Mouse (Mus musculus) ES-Bruce4 (cell line): ENCODE data around the gene H2-M10.4. TPM values are rescaled to one million over a fixed set of nuclear protein-coding genes. Genes with fewer than 3 reads are reported as not detected.
"Not testable (repeated sequence)": the region's sequence is repeated elsewhere in the genome, so short reads cannot be mapped to it uniquely, and the experiment has no call there.

ENCODE experiments used
- H3K27ac ChIP-seq: 2 replicates; pipeline ENCODE4 v1.5.1; 2012; ENCODE audit warnings: low read length, inconsistent platforms; ENCODE audit not compliant: insufficient read depth
- H3K27me3 ChIP-seq: 2 replicates; pipeline ENCODE4 v1.6.1; 2012; ENCODE audit warnings: mild to moderate bottlenecking, low read length, inconsistent platforms; ENCODE audit not compliant: control insufficient read depth, poor library complexity, insufficient read depth, severe bottlenecking
- H3K36me3 ChIP-seq: 2 replicates; pipeline ENCODE4 v1.6.1; 2012; ENCODE audit warnings: inconsistent platforms, mild to moderate bottlenecking, low read length, moderate library complexity; ENCODE audit not compliant: control insufficient read depth, poor library complexity, insufficient read depth, severe bottlenecking
- H3K4me1 ChIP-seq: one replicate; pipeline ENCODE4 v1.8.1; 2011; ENCODE audit warnings: low read length; ENCODE audit not compliant: control insufficient read depth, insufficient read depth
- H3K4me3 ChIP-seq: 2 replicates; pipeline ENCODE4 v1.5.1; 2011; ENCODE audit warnings: low read depth, mild to moderate bottlenecking, low read length
- H3K9ac ChIP-seq: 2 replicates; pipeline ENCODE4 v1.6.1; 2012; ENCODE audit warnings: low read depth, mild to moderate bottlenecking, inconsistent platforms; ENCODE audit not compliant: poor library complexity, severe bottlenecking
- H3K9me3 ChIP-seq: replicated peaks from 2 replicates; pipeline ENCODE4 v1.6.1; 2012; ENCODE audit warnings: mild to moderate bottlenecking, low read length, inconsistent platforms; ENCODE audit not compliant: control insufficient read depth, poor library complexity, insufficient read depth, severe bottlenecking
- CTCF ChIP-seq: IDR thresholded peaks from one replicate; pipeline ENCODE4 v1.8.1; 2011; ENCODE audit warnings: low read depth, low read length
- EP300 ChIP-seq: IDR thresholded peaks from 2 replicates; pipeline ENCODE4 v1.6.1; 2011; ENCODE audit warnings: low read depth, low read length; ENCODE audit not compliant: insufficient read depth
- POLR2A ChIP-seq: IDR thresholded peaks from one replicate; pipeline ENCODE4 v1.8.1; 2011; ENCODE audit warnings: low read length; ENCODE audit not compliant: insufficient read depth
- polyA plus RNA-seq: library from polyadenylated mRNA; stranded (reverse); fragments of >200 nt; gene quantifications from 2 replicates; pipeline ENCODE4 v1.2.4, GENCODE M21; 2011; ENCODE audit warnings: low read depth; ENCODE audit not compliant: missing spikeins, insufficient read depth, insufficient read length

The H2-M10.4 gene
- polyA plus RNA-seq = not detected in 2 replicates

DNA sequence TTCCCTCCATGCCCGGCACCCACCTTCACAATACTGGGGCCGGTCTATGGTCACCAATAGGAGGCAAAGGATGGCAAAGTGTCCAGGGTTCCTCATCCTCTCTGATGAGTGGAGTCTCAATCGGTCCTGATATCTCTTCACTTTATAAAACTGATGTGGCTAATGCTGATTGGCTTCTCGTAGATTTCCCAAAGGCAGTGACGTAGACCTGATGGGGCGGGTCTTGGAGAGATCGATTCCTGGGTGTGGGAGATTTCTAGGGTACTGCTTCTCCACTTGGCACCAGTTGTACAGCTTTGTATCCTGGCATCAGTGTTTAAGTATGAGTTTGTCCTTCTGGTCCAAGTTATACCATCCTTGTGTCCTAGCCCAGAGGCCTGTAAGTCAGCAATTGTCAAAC is at the start of gene H2-M10.4:
Gene H2-M10.4 (minus strand): TSS at position 101 of the 400 bp plus-strand sequence.
- Histone ChIP-seq H3K4me3 (no peak within 1 kb of the TSS), H3K27ac (no peak within 1 kb of the TSS), H3K4me1 (no peaks in the 10 kb centered on the region), H3K9ac (no peak within 1 kb of the TSS), H3K9me3 (no peaks in the 10 kb centered on the region), H3K27me3 (no peaks in the 10 kb centered on the region), H3K36me3 (no peaks in the 10 kb centered on the region)
- no peak for TF ChIP-seq CTCF
- TF ChIP-seq EP300 = no peak
- no peak for TF ChIP-seq POLR2A

DNA sequence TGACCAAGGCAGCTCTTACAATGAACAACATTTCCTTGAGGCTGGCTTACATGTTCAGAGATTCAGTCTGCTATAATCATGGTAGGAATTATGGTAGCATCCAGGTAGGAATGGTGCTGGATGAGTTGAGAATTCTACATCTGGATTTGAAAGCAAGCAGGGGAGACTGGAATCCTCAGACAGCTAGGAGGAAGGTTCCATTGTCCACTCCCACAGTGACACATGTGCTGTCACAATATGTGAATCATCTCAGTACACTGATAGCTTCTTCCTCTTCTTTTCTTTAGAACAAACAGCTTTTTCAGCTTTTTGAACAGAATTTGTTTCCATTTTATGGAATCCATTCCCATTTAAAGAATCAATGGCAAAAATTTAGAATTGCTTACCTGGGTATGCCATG is 41.8 kb upstream of the H2-M10.4 start:
- no peak overlapping the region for H3K9ac ChIP-seq
- no peak overlapping the region for H3K27ac ChIP-seq
- H3K9me3 ChIP-seq = no peaks in the 10 kb centered on the region
- no peaks in the 10 kb centered on the region for H3K4me1 ChIP-seq
- H3K36me3 ChIP-seq = no peaks in the 10 kb centered on the region
- TF ChIP-seq EP300 = no peak
- no peak for TF ChIP-seq CTCF
- no peak for TF ChIP-seq POLR2A
- no peak overlapping the region for H3K4me3 ChIP-seq
- H3K27me3 ChIP-seq = no peaks in the 10 kb centered on the region

DNA sequence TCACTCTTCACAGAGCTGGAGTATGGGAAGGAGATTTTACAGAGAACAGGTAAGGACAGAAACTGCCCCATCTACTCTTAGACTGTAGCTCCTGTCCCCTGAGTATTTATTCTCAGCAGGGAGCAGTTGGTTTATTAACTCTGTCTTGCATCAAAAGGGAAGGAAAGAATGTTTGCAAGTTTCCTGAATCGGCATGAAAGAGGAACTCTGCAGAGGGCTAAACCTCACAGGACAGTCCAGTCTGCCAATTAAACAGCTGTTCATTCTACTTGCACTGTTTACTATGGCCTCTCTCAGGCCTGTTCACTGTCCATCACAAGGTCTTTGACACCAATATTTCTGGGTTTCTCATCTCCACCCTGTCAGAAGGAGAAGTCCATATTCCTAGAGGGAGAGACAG is 38.3 kb upstream of the H2-M10.4 start:
- Histone ChIP-seq H3K4me1 (no peaks in the 10 kb centered on the region), H3K4me3 (no peak overlapping the region), H3K9me3 (no peaks in the 10 kb centered on the region), H3K36me3 (no peaks in the 10 kb centered on the region), H3K27me3 (no peaks in the 10 kb centered on the region; the same call in 1 of the 2 replicates), H3K9ac (no peak overlapping the region), H3K27ac (no peak overlapping the region)
- no peak for TF ChIP-seq POLR2A
- TF ChIP-seq EP300 = no peak
- no peak for TF ChIP-seq CTCF

DNA sequence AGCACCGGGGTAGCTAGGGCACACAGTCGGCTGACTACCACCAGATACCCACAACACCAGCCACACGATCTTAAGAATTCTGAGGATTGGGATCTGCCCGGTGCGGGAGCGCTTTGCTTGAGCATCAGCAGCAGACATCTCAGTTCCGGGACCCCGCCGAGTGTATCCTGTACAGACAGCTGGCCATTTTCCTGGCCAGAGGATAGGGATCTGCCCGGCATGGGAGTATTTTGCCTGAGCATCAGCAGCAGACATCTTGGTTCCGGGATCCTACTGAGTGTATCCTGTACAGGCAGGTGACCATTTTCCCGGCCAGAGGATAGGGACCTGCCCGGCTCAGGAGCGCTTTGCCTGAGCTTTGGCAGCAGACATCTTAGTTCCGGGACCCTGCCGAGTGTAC is 26.0 kb upstream of the H2-M10.4 start:
- H3K9ac ChIP-seq, H3K27me3 ChIP-seq, H3K9me3 ChIP-seq, H3K4me1 ChIP-seq, H3K36me3 ChIP-seq, H3K27ac ChIP-seq: not testable (repeated sequence)
- peak overlapping the region; percentile 19; the same call in 1 of the 2 replicates for H3K4me3 ChIP-seq

DNA sequence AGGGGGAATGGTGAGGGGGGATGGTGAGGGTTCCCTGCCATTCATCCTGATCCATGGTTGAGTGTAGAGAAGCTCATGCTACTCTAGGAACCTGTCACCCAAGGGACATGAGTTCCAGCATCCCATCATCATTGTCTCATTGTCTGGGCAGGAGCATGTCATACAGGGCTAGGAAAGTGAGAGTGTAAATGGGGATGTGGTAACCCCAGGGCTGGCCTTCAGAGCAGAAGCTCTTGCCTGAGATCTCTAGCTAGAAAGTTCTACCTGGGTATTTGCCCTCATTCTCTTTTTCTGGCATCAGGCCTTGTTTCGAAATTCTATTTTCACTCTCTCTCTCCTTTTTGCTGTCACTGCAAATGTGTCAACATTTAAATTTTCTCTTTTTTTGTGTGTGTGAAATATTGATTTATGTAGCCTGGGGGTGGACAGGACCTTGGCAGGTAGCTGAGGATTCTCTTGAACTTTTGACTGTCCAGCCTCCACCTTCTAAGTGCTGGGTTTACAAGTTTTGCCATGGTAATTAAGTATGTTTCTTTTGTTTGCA is 24.6 kb upstream of the H2-M10.4 start:
- H3K27ac ChIP-seq = no peak overlapping the region
- H3K9ac ChIP-seq = no peak overlapping the region
- H3K4me1 ChIP-seq = no peaks in the 10 kb centered on the region
- no peaks in the 10 kb centered on the region for H3K9me3 ChIP-seq
- H3K27me3 ChIP-seq = no peaks in the 10 kb centered on the region
- no peaks in the 10 kb centered on the region for H3K36me3 ChIP-seq
- TF ChIP-seq EP300 (no peak), CTCF (no peak), POLR2A (no peak)
- no peak overlapping the region for H3K4me3 ChIP-seq

DNA sequence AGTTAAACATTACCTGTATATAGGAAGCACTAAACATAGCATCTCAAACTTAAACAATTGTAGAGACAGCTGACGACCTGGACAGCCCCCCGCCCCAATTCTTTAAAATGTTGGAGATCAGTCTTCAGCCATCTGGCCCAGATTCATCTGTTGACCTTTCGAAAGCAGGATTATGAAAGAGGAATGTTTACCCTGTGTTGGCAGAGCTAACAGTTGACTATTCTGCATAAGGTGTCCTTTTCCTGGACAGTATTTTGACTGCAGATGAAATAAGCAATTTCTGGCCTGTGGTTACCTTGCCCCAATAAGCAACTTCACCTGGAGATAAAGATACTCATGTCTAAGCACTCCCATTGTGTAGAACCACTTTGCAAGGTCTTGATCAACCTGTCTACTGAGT is 21.7 kb upstream of the H2-M10.4 start:
- no peaks in the 10 kb centered on the region for H3K4me1 ChIP-seq
- H3K27ac ChIP-seq = no peak overlapping the region
- H3K9me3 ChIP-seq = no peaks in the 10 kb centered on the region
- H3K4me3 ChIP-seq = no peak overlapping the region
- no peaks in the 10 kb centered on the region for H3K27me3 ChIP-seq
- no peak for TF ChIP-seq POLR2A
- TF ChIP-seq EP300 = no peak
- TF ChIP-seq CTCF = no peak
- H3K36me3 ChIP-seq = no peaks in the 10 kb centered on the region
- H3K9ac ChIP-seq = no peak overlapping the region
